Mouse (Mus musculus) kidney, embryonic 14.5 days (tissue): Measurements from ENCODE around the gene Arhgap23. TPM values are rescaled to one million over a fixed set of nuclear protein-coding genes. Genes with fewer than 3 reads are reported as not detected.
A peak's percentile ranks its signal among the peaks of the same experiment; 100 is the strongest.

ENCODE experiments used
- ATAC-seq: fragments of 200-750 bp; cut with Nextera tagmentation; 2 replicates; pipeline ENCODE4 v1.8.0; 2017; ENCODE audit warnings: moderate number of reproducible peaks, mild to moderate bottlenecking, moderate TSS enrichment, moderate library complexity; ENCODE audit not compliant: low FRiP score, low TSS enrichment
- H3K27ac ChIP-seq: fragments of 300-500 bp; sonication (generic); 2 replicates; pipeline ENCODE4 v1.5.1; 2014; ENCODE audit warnings: low read depth, mild to moderate bottlenecking, low read length, moderate library complexity, mixed read lengths
- H3K27me3 ChIP-seq: fragments of 300-500 bp; sonication (generic); 2 replicates; pipeline ENCODE4 v1.6.1; 2014; ENCODE audit warnings: mild to moderate bottlenecking, low read length; ENCODE audit not compliant: control insufficient read depth, insufficient read depth
- H3K36me3 ChIP-seq: fragments of 300-500 bp; sonication (generic); 2 replicates; pipeline ENCODE4 v1.6.1; 2014; ENCODE audit warnings: low read length, mixed read lengths; ENCODE audit not compliant: control insufficient read depth, insufficient read depth
- H3K4me1 ChIP-seq: fragments of 300-500 bp; sonication (generic); 2 replicates; pipeline ENCODE4 v1.6.1; 2014; ENCODE audit warnings: low read length, mixed read lengths; ENCODE audit not compliant: control insufficient read depth, insufficient read depth
- H3K4me2 ChIP-seq: fragments of 300-500 bp; sonication (generic); replicated peaks from 2 replicates; pipeline ENCODE4 v1.6.1; 2014; ENCODE audit warnings: low read depth, mild to moderate bottlenecking, low read length
- H3K4me3 ChIP-seq: fragments of 300-500 bp; sonication (generic); 2 replicates; pipeline ENCODE4 v1.5.1; 2014; ENCODE audit warnings: mild to moderate bottlenecking, low read length
- H3K9ac ChIP-seq: fragments of 300-500 bp; sonication (generic); 2 replicates; pipeline ENCODE4 v1.6.1; 2014; ENCODE audit warnings: low read depth, mild to moderate bottlenecking, low read length, moderate library complexity
- H3K9me3 ChIP-seq: fragments of 300-500 bp; sonication (generic); 2 replicates; pipeline ENCODE4 v1.6.1; 2016; ENCODE audit warnings: low read length; ENCODE audit not compliant: control insufficient read depth
- WGBS: fragments of 180-500 bp; shearing (Covaris S2); extraction: QIAGEN DNeasy Blood & Tissue Kit; methylation state at CpG from one replicate; pipeline ENCODE4 v1.1.7; 2014; 5-methylcytosine and 5-hydroxymethylcytosine counted together
- polyA plus RNA-seq: library from polyadenylated mRNA; unstranded; fragments of >200 nt; fragmentation: Nextera tagmentation; extraction: Ambion mirVana; gene quantifications from 2 replicates; pipeline ENCODE4 v1.2.1, GENCODE M21; 2014

Gene Arhgap23
- polyA plus RNA-seq, 1 experiment from 2014 or later: 5.2 TPM

- Histone ChIP-seq H3K36me3 (no peaks in the 10 kb centered on the region), H3K4me1 (peaks cover 2% of the 10 kb centered on the region; the same call in 1 of the 2 replicates), H3K27me3 (no peaks in the 10 kb centered on the region), H3K4me2 (no peak overlapping the region), H3K4me3 (no peak overlapping the region), H3K9ac (no peak overlapping the region), H3K27ac (no peak overlapping the region), H3K9me3 (no peaks in the 10 kb centered on the region)
- no peak for ATAC-seq
- WGBS: 74% methylated on average over 3 of the region's 3 CpGs
These were observed 92.9 kb downstream of the Arhgap23 start for GRCm38 (mm10) chr11:97508198-97508597.

DNA sequence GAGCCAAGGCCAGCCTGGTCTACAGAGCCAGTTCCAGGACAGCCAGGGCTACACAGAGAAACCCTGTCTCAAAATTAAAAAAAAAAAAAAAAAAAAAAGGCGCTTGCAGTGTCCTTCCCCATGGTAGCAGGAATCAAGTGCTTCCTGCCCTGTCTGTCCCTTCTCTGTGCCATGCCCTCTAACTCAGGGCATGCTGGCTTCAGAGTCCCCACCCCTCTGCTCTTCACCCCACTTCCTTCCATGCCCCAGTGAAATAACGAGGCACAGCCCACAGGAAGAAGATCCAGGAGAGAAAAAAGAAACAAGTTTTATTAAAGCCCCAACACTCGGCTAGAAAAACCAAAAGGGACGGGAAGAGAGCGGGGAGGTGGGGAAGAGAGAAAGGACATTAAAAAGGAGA is 93.7 kb downstream of the Arhgap23 start:
- Histone ChIP-seq H3K27ac (no peak overlapping the region), H3K4me2 (no peak overlapping the region), H3K9ac (no peak overlapping the region), H3K9me3 (no peaks in the 10 kb centered on the region), H3K27me3 (no peaks in the 10 kb centered on the region), H3K4me1 (peaks cover 2% of the 10 kb centered on the region; the same call in 1 of the 2 replicates), H3K4me3 (no peak overlapping the region), H3K36me3 (no peaks in the 10 kb centered on the region)
- no peak for ATAC-seq
- 36% methylated on average over 5 of the region's 5 CpGs for WGBS

DNA sequence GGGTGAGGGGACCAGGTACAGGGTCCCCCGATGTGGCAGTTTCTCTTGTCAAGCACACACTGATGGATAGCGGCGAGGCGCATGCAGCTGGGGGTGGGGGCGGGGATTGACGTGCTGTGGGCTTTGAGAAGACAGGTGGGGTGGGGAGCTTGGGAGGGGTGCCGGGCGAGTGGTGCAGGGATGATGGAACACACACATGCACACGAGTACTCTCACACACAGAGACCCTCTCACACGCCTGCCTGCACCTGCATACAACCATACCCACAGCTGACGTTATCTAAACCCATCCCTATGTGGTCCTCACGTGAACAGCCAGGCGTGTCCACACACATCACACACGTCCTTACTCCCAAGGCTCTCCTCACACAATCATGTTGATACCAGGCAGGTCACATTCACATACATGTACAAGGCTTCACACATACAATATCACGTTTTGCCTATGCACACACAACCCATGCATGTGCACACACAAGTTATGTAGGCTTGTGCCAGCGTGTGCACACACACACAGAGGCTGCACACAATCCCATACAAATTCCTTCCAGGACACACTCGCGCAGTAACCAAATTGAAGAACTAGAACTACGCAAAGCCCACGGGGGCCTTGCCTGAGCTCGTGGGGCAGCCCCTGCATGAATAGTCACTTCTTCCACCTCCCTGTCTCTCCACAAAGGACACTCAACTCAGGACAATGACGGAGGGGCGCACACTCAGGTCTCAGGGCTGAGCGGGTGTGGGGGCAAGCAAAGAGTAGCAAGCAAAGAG is 94.6 kb downstream of the Arhgap23 start:
- Histone ChIP-seq H3K9ac (no peak overlapping the region), H3K27ac (no peak overlapping the region), H3K36me3 (no peaks in the 10 kb centered on the region), H3K27me3 (no peaks in the 10 kb centered on the region), H3K4me1 (peaks cover 2% of the 10 kb centered on the region; the same call in 1 of the 2 replicates), H3K4me2 (no peak overlapping the region), H3K4me3 (no peak overlapping the region), H3K9me3 (no peaks in the 10 kb centered on the region)
- no peak for ATAC-seq
- 67% methylated on average over 24 of the region's 24 CpGs for WGBS

DNA sequence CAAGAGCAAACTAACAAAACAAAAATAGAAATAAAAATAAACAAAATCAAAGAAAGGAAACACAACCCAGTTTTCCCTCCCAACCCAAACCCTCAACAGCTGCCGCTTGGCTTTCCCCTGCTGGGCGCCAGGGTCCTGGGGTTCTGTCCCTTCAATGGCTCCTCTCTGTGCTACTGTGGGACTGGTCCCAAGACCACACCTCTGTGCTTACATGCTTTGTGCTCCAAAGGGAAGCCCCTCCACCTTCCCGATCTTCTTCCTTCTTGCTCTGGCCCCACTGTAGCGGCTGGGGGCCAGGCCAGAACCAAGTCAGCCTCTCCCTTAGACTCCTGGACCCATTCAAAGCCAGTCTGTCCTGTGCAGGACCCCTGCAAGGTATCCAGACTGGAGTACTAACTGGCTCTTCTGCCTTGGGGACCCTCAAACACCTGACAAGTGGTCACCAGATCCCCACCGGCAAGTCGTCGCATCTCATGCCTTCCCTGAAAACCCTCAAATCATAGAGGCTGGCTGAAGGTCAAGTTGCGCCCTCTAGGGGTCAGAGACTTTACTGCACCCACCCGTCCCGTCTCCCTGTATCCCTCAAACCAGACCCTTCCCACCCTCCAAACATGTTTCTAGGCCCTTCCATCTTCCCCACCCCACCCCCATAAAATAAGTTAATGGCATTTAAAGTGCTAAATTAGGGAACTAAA is 95.8 kb downstream of the Arhgap23 start:
- Histone ChIP-seq H3K4me2 (peak overlapping the region; percentile 6; the same call in 1 of the 2 replicates), H3K9ac (no peak overlapping the region), H3K27ac (peak overlapping the region; percentile 38; the same call in 1 of the 2 replicates), H3K4me1 (peaks cover 2% of the 10 kb centered on the region; the same call in 1 of the 2 replicates), H3K27me3 (no peaks in the 10 kb centered on the region), H3K9me3 (no peaks in the 10 kb centered on the region), H3K36me3 (no peaks in the 10 kb centered on the region; the same call in 1 of the 2 replicates), H3K4me3 (no peak overlapping the region)
- peak; percentile 37; the same call in 1 of the 2 replicates for ATAC-seq
- WGBS: 33% methylated on average over 10 of the region's 10 CpGs

- ATAC-seq: 0 out of 2 replicates have a peak, but pooled peaks have one; percentile 14
- H3K27me3 ChIP-seq: no peaks in the 10 kb centered on the region
- no peak overlapping the region for H3K9ac ChIP-seq
- H3K27ac ChIP-seq: peak overlapping the region; percentile 38; the same call in 1 of the 2 replicates
- peak overlapping the region; percentile 27 for H3K4me2 ChIP-seq
- no peaks in the 10 kb centered on the region for H3K9me3 ChIP-seq
- no peaks in the 10 kb centered on the region; the same call in 1 of the 2 replicates for H3K36me3 ChIP-seq
- WGBS: 49% methylated on average over 13 of the region's 13 CpGs
- H3K4me3 ChIP-seq: 0 out of 2 replicates have a peak overlapping the region, but pooled peaks have one; percentile 9
- H3K4me1 ChIP-seq: peaks cover 2% of the 10 kb centered on the region; the same call in 1 of the 2 replicates
These were observed 96.5 kb downstream of the Arhgap23 start for GRCm38 (mm10) chr11:97511661-97512369.

DNA sequence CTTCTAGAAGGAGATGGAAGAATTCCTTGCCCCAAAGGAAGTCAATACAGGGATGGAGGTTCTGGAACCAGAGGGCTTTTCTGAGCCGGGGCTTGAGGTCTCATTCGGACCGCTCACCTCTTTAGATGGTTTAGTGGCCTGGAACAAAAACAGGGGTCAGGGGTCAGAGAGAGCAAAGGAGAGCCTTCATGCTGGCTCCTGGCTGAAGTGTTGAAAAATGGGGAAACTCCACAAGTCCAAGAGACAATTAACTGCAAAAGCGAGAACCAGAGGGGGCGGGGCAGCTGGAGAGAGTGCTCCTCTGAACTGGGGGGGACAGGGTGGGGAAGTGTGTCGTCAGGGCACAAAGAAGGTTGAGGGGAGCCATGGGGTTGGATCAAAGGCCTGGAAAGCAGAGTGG is 97.2 kb downstream of the Arhgap23 start:
- Histone ChIP-seq H3K9ac (no peak overlapping the region), H3K4me1 (peaks cover 2% of the 10 kb centered on the region; the same call in 1 of the 2 replicates), H3K4me3 (no peak overlapping the region), H3K36me3 (no peaks in the 10 kb centered on the region; the same call in 1 of the 2 replicates), H3K9me3 (no peaks in the 10 kb centered on the region), H3K4me2 (peak overlapping the region; percentile 27), H3K27me3 (no peaks in the 10 kb centered on the region), H3K27ac (no peak overlapping the region; the same call in 1 of the 2 replicates)
- WGBS: 58% methylated on average over 6 of the region's 6 CpGs
- ATAC-seq: no peak

DNA sequence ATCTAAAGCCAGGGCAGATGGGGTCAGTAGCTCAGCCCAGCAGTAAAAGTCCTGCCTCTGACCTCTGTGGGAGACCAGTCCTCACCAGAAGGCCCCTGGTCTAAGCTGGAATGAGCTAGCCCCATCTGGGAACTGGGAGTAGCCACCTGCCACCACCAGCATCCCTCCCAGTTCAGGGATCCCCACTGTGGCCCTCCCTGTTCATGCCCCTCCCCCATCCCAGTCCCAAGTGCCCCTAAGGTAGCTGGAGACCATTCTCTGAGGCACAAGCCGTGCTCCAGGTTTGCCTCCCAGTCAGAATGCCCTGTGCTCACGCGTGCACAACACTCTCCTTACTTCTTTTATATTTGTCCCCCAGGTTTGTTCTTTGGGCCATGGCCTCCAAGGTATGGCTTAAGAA is 97.7 kb downstream of the Arhgap23 start:
- H3K36me3 ChIP-seq: no peaks in the 10 kb centered on the region; the same call in 1 of the 2 replicates
- no peak overlapping the region for H3K27ac ChIP-seq
- no peaks in the 10 kb centered on the region for H3K27me3 ChIP-seq
- H3K4me1 ChIP-seq: peaks cover 2% of the 10 kb centered on the region; the same call in 1 of the 2 replicates
- H3K9ac ChIP-seq: no peak overlapping the region
- no peak for ATAC-seq
- 82% methylated on average over 3 of the region's 3 CpGs for WGBS
- no peak overlapping the region for H3K4me3 ChIP-seq
- H3K9me3 ChIP-seq: no peaks in the 10 kb centered on the region
- H3K4me2 ChIP-seq: no peak overlapping the region

DNA sequence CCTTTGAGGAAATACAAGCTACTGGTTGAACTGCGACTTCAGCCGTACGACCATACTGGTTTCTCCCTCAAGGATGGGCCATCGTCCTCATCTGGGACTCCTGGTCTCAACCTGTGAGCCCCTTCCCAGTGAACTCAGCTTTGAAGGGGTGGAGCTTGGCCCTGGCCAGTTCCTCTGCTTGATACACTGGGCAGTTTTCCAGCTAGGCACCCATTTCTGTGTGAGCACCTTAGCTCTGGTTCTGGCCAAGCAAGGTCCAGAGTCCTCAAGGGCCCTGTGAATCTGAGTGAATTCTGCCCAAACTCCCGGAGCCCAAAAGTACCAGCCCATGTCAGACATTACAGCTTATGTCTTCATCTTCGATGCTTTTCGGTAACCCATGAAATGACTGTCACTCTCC is 105.2 kb downstream of the Arhgap23 start:
- H3K4me1 ChIP-seq: peaks cover 16% of the 10 kb centered on the region
- 91% methylated on average over 7 of the region's 7 CpGs for WGBS

More for the DNA sequence above, 105.2 kb downstream of the Arhgap23 start:
- Histone ChIP-seq H3K9ac (no peak overlapping the region), H3K9me3 (no peaks in the 10 kb centered on the region), H3K27me3 (no peaks in the 10 kb centered on the region), H3K27ac (no peak overlapping the region), H3K4me2 (no peak overlapping the region), H3K4me3 (no peak overlapping the region), H3K36me3 (no peaks in the 10 kb centered on the region; the same call in 1 of the 2 replicates)
- no peak for ATAC-seq
